Mouse (Mus musculus): ENCODE data around the gene Ccdc169.

- TF ChIP-seq CTCF (IDR thresholded peaks at IDR 0.05; ENCODE audit: borderline replicate concordance, insufficient read depth, low read length) (no peak), POLR2A (IDR thresholded peaks at IDR 0.05; ENCODE audit: low read depth, low read length) (no peak)
These were observed 14.1 kb upstream of the Ccdc169 start for GRCm38 (mm10) chr3:55123064-55123463.
